Mouse (Mus musculus) urinary bladder, adult 2 months (tissue): ENCODE measurements around the gene Tbc1d9. TPM values are rescaled to one million over a fixed set of nuclear protein-coding genes. Genes with fewer than 3 reads are reported as not detected.

ENCODE experiments used
- DNase-seq: peaks from one replicate; pipeline ENCODE4 v3.0.0; 2022; ENCODE audit warnings: low spot score
- polyA plus RNA-seq: library from polyadenylated mRNA; depleted of rRNA; stranded (reverse); fragments of >200 nt; gene quantifications from 2 replicates; pipeline ENCODE4 v1.2.3, GENCODE M21; 2012; rRNA removed

The Tbc1d9 gene
- polyA plus RNA-seq = 22.0 and 23.1 TPM in 2 replicates

DNA sequence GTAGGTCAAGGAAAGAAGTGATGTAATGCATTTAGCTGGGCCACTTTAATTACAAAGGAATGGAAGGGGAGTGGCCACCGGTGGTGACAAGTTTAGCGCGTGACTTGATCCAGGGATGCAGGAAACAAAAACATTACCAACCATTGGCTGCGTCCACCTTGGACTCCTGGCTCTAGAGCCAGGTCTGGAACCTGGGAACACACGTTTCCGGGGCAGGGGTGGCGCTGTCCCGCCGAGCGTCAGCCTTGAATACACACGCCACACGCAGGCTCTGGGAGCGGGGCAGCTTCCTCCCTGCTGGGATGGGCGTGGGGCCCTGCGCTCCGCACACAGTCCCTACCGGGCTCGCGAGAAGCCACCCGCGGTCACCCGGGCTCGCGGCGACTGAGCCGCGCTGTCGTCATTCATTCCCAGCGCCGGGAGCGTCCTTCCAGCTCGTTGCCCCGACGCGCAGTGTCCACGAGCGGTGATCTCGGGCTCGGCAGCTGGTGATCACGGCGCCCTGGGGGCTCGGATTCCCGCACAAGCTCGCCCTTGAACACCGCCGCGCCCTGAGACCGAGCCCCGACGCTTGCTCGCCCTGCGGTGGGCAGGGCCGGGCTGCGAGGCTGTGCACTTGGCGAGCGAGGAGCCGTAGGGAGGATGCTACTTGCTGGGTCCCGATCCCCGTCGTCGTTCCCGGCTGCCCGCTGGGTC is at the start of gene Tbc1d9:
Gene Tbc1d9 (plus strand): TSS at position 118 of the 696 bp plus-strand sequence.
- peak; percentile 71 for DNase-seq

- DNase-seq = no peak
Measured at GRCm38 (mm10) chr8:83135086-83135485, 30.1 kb upstream of the Tbc1d9 start.

DNA sequence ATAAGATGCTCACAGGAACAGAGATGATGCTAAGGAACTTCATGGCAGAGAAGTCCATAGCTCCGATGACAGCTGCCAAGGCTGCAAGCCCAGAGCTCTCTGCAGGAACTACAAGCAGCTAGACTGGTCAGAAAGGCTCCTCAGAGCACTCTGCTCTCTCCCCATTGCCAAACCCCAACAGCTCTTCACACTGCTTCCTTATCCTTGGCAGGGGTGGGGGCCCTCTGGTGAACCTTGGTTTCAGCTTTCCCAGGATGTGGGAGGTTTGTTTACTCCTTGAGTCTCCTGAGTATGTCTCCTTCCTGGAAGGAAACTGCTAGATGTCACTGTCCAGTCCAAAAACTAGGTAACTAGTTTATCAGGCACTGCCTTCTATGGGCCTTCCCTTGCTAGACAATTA is 25.1 kb upstream of the Tbc1d9 start:
- DNase-seq = no peak

- DNase-seq = no peak
Measured at GRCm38 (mm10) chr8:83140701-83141111, 24.4 kb upstream of the Tbc1d9 start.

DNA sequence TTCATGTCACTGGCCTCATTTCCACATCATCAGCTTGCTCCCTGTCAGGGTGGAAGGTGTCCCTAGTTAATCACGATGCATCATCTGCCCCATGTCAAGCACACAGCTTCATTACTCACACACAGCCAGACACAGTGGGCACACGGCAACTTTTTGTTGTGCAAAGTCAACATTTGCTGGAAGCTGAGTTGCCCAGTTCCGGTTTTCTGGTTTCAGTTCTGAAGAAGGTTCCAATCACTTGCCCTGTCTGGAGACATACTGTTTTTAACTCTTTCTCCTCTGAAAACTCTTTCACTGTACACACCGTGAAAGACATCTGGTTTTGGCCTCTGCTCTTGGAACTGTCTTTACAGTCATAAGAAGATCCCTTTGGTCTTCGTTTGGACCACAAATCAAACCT is 23.8 kb upstream of the Tbc1d9 start:
- no peak for DNase-seq

DNA sequence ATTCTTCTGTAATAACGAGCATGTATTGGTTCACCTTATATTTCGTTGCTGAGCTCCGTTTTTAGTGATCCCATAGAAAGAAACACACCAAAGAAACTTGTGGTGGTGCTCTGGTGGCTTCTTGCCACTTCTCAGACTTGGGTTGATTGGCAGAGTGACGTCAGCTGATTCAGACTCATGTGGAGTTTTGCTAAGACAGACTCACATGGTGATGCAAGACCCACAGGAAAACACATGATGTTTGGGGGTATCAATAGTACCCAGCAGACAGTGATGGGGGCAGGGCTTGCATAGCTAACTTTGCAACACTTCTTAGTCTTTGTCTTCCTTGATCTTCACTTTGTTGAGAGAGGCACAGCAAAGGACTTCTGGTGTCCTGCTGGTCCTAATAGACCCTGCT is 20.6 kb upstream of the Tbc1d9 start:
- no peak for DNase-seq

DNA sequence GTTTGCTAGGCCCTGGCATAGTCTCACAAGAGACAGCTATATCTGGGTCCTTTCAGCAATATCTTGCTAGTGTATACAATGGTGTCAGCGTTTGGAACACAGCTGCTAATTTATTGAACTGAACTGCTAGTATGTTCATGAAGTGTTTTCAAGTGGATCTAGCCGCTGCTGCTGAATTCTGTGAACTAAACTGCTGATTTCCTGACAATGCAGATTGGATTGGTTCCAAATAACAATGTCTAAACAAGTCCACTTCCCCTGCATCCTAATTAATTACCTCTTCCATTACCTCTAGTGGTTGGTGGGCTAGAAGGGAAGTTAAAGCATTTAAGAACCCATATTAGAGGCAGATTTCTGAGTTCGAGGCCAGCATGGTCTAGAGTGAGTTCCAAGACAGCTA is 19.7 kb upstream of the Tbc1d9 start:
- no peak for DNase-seq

- DNase-seq = no peak
Measured at GRCm38 (mm10) chr8:83149124-83149523, 16.0 kb upstream of the Tbc1d9 start.

- DNase-seq = no peak
Measured at GRCm38 (mm10) chr8:83152055-83152454, 13.1 kb upstream of the Tbc1d9 start.

DNA sequence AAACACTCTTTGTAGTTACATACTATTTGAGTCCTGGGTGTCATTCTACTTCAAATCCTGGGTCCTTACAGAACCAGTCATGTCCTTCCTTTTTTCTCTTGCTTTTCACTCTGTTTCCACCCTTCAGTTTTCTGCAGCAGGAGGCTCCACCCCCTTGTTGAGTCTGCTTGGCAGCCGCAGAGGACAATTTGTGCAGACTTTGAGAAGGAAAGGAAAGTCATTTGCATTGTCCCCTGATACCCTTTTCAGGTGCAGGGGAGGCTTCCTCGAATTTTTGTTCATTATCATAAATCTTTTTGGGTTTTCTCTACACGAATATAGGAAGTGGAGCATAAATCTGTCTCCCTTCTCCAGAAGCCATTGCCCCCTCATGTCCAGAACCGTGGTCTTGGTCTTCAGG is 12.7 kb upstream of the Tbc1d9 start:
- no peak for DNase-seq

DNA sequence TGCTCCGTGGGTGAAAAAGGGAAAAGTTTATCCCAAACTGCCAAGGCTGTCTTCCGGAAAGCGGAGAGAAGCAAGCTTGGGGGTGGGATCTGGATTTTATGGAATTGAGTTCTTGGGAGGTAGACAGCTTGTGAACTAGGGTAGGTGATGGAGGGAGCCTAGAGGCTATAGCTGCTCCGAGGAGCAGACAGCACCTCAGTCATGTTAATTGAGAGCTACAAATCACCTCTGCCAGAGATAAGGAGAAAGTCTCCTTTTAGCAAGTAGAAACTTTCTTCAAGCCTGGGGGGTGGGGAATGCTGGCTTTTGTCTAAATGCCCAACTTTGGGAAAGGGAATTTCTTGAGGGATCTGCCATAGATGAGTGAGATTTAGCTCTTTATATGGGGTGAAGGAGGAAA is 10.0 kb upstream of the Tbc1d9 start:
- no peak for DNase-seq

DNA sequence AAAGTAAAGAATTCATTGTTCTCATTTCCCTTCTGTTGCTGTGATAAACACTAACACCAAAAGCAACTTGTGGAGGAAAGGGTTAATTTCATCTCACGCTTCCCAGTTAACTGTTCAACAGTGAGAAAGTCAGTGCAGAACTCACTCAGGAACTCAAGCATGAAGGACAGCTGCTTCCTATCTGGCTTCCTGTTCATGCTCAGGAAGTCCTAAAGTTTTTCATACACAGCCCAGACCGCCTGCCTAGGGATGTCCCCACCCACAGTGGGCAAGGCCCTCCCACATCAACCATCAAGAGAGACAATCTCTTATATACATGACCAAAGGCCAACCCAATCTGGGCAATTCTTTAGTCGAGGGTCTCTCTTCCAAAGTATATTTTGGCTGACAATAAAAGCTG is 6.2 kb upstream of the Tbc1d9 start:
- DNase-seq = no peak

GRCm38 (mm10) chr8:83159615-83160014 is 5.5 kb upstream of the Tbc1d9 start:
- no peak for DNase-seq

- no peak for DNase-seq
Measured at GRCm38 (mm10) chr8:83160613-83161012, 4.5 kb upstream of the Tbc1d9 start.

DNA sequence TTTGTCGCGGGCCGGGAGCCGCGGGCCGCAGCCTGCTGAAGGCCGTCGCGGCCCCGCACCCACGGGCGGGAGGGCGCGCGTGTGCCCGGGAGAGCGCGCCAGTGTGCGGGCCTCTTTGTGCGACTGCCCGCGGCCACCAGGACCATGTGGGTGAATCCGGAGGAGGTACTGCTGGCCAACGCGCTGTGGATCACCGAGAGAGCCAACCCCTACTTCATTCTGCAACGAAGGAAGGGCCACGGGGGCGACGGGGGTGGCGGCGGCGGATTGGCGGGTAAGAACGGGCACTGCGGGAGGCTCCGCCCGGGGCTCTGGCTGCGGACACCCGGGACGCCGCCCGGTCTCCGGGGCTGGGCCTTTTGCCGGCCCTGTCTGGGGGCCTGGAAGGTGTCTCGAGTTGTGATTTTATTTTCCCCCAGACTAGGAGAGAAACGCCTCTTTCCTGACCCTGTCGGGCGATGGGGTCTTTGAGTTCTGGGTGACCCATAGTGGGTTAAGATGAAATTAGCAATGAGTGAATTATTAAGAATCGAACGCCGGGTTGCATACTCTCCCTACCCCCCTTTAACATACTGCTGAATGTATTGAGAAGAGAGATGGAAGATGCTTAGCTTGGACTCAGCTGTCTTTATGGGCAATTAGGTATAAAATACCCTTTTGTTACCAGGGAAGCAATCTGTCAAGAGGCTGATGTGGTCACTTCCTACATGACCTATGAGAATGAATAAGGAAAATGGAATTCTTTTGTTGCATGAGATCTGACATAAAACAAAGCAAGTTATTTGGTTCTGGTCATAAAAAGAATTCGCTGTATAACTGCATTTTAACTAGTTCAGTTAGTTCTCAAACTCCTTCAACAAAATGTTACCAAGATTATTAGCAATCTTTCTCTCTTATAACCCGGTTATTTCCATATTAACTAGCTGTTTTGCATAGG is 1.0 kb downstream of the Tbc1d9 start, which contains the start of gene Gm10645:
Gene Gm10645 (minus strand): TSS at position 240 of the 937 bp plus-strand sequence.
- DNase-seq = peak; percentile 52

DNA sequence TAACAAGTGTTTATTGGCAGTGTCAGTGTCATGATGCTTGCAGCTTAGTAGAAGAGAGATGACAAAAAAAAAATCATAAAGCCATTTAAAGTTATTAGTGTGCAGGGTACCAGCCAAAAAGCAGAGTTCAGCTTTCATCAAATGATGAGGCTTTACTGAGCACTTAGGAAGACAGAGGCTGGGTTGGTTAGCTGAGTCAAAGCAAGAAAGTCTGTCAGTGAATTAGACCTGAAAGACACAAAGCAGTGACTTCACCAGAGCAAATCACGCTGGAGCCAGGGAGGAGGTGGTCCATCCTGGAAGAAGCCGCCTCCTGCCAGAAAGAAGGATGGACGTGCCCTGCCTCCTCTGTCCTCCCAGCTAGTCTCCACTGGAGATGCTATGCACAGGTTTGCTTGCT is 2.8 kb downstream of the Tbc1d9 start:
- no peak for DNase-seq

DNA sequence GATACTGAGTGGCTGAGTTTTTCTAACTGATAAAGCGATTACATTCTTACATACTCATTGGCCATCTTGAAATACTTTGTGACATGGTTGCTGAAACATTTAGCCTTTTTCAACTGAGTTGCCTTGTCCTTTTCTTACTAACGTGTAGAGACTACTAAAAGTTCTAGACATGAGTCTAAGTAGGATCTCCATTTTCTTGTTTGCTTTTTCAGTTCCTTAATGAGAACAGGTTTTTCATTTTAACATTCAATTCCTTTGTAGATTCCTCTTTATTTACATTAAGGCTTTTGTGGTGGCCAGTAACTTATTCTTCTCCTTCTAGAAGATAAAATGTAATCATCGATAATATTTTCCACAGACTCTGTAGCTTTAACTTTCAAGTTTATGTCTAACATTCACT is 4.0 kb downstream of the Tbc1d9 start:
- no peak for DNase-seq

DNA sequence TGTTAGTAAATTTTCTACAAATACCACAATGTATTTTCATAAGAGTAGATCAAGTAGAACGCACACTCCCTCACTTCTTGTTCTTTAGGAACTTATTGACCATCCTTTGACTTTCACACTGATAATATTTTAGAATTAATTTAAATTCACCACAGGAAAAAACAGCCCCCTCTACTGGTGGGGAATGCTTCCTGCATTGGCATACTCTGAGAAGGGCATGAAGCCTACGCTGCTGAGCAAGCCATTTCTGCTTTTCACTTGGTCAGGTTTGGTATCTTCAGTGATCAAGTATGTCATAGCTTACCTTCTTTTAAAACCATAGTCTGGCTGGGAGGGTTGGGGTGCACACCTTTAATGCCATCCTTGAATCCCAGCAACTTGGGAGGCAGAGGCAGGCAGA is 4.6 kb downstream of the Tbc1d9 start:
- no peak for DNase-seq

- no peak for DNase-seq
Measured at GRCm38 (mm10) chr8:83170894-83171293, 5.7 kb downstream of the Tbc1d9 start.

GRCm38 (mm10) chr8:83175680-83176079 is 10.5 kb downstream of the Tbc1d9 start:
- no peak for DNase-seq

DNA sequence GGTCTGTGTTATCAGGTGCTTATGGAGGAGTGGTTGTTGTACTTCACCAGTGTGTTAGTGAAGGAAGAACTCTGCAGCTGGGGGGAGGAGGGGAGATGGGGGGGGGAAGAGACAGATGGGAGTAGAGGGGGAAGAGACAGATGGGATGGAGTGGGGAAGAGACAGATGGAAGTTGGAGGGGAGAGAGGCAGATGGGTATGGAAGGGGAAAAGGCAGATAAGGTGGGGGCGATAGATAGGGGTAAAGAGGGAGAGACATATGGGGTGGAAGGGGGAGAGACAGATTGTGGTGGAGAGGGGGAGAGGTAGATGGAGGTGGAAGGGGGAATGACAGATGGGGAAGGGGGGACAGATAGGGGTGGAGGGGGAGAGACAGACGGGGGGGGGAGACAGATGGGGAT is 11.6 kb downstream of the Tbc1d9 start:
- DNase-seq = no peak

- DNase-seq = no peak
Measured at GRCm38 (mm10) chr8:83177317-83178195, 12.4 kb downstream of the Tbc1d9 start.
